Mouse (Mus musculus): ENCODE data around the gene Cd1d1. TPM values are rescaled to one million over a fixed set of nuclear protein-coding genes. Genes with fewer than 3 reads are reported as not detected.
A peak's percentile ranks its signal among the peaks of the same experiment; 100 is the strongest.

Gene Cd1d1
- polyA plus RNA-seq, 1 experiment: 47.8 TPM

GRCm38 (mm10) chr3:86960656-86961394 lies 38.4 kb downstream of the Cd1d1 start:
- DNase-seq (ENCODE audit: low read depth): no peak

DNA sequence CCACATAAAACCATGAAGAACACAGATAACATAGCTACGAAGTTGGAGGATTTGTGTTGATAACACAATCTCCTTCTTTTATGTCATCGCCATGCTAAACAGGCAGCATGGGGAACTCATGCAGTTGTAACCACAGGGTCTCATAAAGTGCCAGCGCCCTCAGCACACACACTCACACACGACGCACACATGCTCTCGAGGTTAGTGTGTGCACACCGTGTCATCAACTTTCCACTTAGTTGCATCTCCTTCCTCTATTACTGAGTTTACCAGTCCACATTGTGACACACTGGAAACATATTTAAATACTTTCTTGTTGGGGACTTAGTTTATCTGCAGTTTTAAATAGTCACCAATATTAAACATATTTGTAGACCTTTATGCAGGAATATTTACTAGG lies 40.2 kb downstream of the Cd1d1 start:
- TF ChIP-seq POLR2A (IDR thresholded peaks at IDR 0.05; ENCODE audit: borderline replicate concordance, extremely low read depth, insufficient read depth, insufficient read length, poor library complexity, severe bottlenecking): no peak
- no peak for TF ChIP-seq CTCF (IDR thresholded peaks at IDR 0.05; ENCODE audit: borderline replicate concordance, extremely low read depth, insufficient read depth, insufficient read length)
- no peak for DNase-seq (ENCODE audit: low read depth)

More at GRCm38 (mm10) chr3:86960656-86961394, 38.4 kb downstream of the Cd1d1 start:
- TF ChIP-seq POLR2A (IDR thresholded peaks at IDR 0.05; ENCODE audit: borderline replicate concordance, extremely low read depth, insufficient read depth, insufficient read length, poor library complexity, severe bottlenecking) (no peak), CTCF (IDR thresholded peaks at IDR 0.05; ENCODE audit: borderline replicate concordance, extremely low read depth, insufficient read depth, insufficient read length) (no peak)

DNA sequence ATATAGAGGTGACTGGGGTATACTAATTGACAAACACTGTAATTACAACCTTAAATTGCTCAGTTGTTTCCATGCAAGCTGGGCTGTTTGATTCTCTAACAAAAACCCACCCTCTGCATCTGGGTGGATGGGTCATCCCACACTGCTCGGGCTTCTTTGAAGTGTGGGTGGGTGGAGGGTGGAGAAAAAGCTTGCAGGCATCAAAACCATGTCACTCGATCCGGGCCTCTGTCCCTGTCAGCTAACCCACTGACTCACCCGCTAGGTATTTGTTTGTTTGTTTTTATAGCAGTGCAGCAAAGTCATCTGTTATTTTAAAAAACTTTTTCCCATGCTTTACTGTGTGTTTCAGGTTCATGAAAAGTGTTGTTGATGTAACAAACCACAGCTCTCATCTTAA lies 43.9 kb downstream of the Cd1d1 start:
- TF ChIP-seq POLR2A (IDR thresholded peaks at IDR 0.05; ENCODE audit: borderline replicate concordance, extremely low read depth, insufficient read depth, insufficient read length, poor library complexity, severe bottlenecking) (no peak), CTCF (IDR thresholded peaks at IDR 0.05; ENCODE audit: borderline replicate concordance, extremely low read depth, insufficient read depth, insufficient read length) (no peak)
- no peak for DNase-seq (ENCODE audit: low read depth)

GRCm38 (mm10) chr3:86954521-86954920 lies 44.7 kb downstream of the Cd1d1 start:
- no peak for TF ChIP-seq POLR2A (IDR thresholded peaks at IDR 0.05; ENCODE audit: borderline replicate concordance, extremely low read depth, insufficient read depth, insufficient read length, poor library complexity, severe bottlenecking)
- TF ChIP-seq CTCF (IDR thresholded peaks at IDR 0.05; ENCODE audit: borderline replicate concordance, extremely low read depth, insufficient read depth, insufficient read length): no peak

GRCm38 (mm10) chr3:86953819-86954218 lies 45.4 kb downstream of the Cd1d1 start:
- no peak for DNase-seq (ENCODE audit: low read depth)
- TF ChIP-seq POLR2A (IDR thresholded peaks at IDR 0.05; ENCODE audit: borderline replicate concordance, extremely low read depth, insufficient read depth, insufficient read length, poor library complexity, severe bottlenecking): no peak
- peak; percentile 24; the same call in 1 of the 2 replicates for TF ChIP-seq CTCF (IDR thresholded peaks at IDR 0.05; ENCODE audit: borderline replicate concordance, extremely low read depth, insufficient read depth, insufficient read length)

More at GRCm38 (mm10) chr3:86954521-86954920, 44.7 kb downstream of the Cd1d1 start:
- DNase-seq (ENCODE audit: low read depth): no peak

- TF ChIP-seq POLR2A (IDR thresholded peaks at IDR 0.05; ENCODE audit: borderline replicate concordance, extremely low read depth, insufficient read depth, insufficient read length, poor library complexity, severe bottlenecking) (no peak), CTCF (IDR thresholded peaks at IDR 0.05; ENCODE audit: borderline replicate concordance, extremely low read depth, insufficient read depth, insufficient read length) (no peak)
- no peak for DNase-seq (ENCODE audit: low read depth)
These were observed 48.6 kb downstream of the Cd1d1 start for GRCm38 (mm10) chr3:86950652-86951051.

Other genes with a start within 250 kb of the Cd1d1 start
- gene Dclk2, start 78.6 kb downstream of the Cd1d1 start, polyA plus RNA-seq (2012; rRNA removed): 190 and 227 TPM in 2 replicates
- gene Kirrel, start 175.3 kb upstream of the Cd1d1 start, polyA plus RNA-seq (2012; rRNA removed): 19.3 and 22.9 TPM in 2 replicates

Measured in brain, embryonic 14.5 days (tissue).